Mouse (Mus musculus) left cerebral cortex, postnatal 36 days (tissue): Measurements from ENCODE around the gene Ubap1. TPM values are rescaled to one million over a fixed set of nuclear protein-coding genes. Genes with fewer than 3 reads are reported as not detected.

Source experiments
- DNase-seq, 2 experiments: peaks; one replicate each; pipeline ENCODE4 v3.0.0; 2021 to 2022; ENCODE audit warnings: low spot score in 2 of 2, mixed read lengths in 1 of 2
- intact Hi-C: fragments of 180-260 bp; cut with DNase I; formaldehyde crosslinking; loops from one replicate; pipeline ENCODE4 v1.15.1; 2025
- total RNA-seq, 2 experiments: library from RNA; stranded (reverse); gene quantifications; 2 replicates each; pipeline ENCODE4 v1.2.3; 2021

The Ubap1 gene
- total RNA-seq, 2 experiments from 2014 or later: 50.0 to 53.9 TPM

- intact Hi-C loops: loop anchor here (2.0 to 5.0 kb wide), 2 partner anchors 34 to 43 kb away; partner anchors contain the start of gene Dcaf12
- DNase-seq: no peak
Observed at GRCm38 (mm10) chr4:41349199-41349591, 399 bp downstream of the Ubap1 start.

GRCm38 (mm10) chr4:41352758-41353157, 4.0 kb downstream of the Ubap1 start:
- no peak for DNase-seq
- intact Hi-C loops: no loop called here

GRCm38 (mm10) chr4:41353265-41353664, 4.5 kb downstream of the Ubap1 start:
- intact Hi-C loops: no loop called here
- DNase-seq: no peak

- no peak for DNase-seq
- intact Hi-C loops: no loop called here
Observed at GRCm38 (mm10) chr4:41357154-41357553, 8.4 kb downstream of the Ubap1 start.

GRCm38 (mm10) chr4:41358669-41359068, 9.9 kb downstream of the Ubap1 start:
- no peak for DNase-seq

GRCm38 (mm10) chr4:41359358-41359757, 10.6 kb downstream of the Ubap1 start:
- DNase-seq: no peak
- intact Hi-C loops: no loop called here

More at GRCm38 (mm10) chr4:41358669-41359068, 9.9 kb downstream of the Ubap1 start:
- intact Hi-C loops: no loop called here

GRCm38 (mm10) chr4:41361059-41361458, 12.3 kb downstream of the Ubap1 start:
- no peak for DNase-seq
- intact Hi-C loops: no loop called here

GRCm38 (mm10) chr4:41368198-41368597, 19.4 kb downstream of the Ubap1 start:
- intact Hi-C loops: no loop called here
- no peak for DNase-seq

GRCm38 (mm10) chr4:41369702-41370437, 21.1 kb downstream of the Ubap1 start:
- intact Hi-C loops: no loop called here
- DNase-seq: no peak

- no peak for DNase-seq
- intact Hi-C loops: no loop called here
Observed at GRCm38 (mm10) chr4:41377567-41377966, 28.8 kb downstream of the Ubap1 start.

GRCm38 (mm10) chr4:41381213-41381950, 32.6 kb downstream of the Ubap1 start:
- no peak for DNase-seq
- intact Hi-C loops: no loop called here

GRCm38 (mm10) chr4:41386412-41386975, 37.7 kb downstream of the Ubap1 start:
- intact Hi-C loops: no loop called here
- no peak for DNase-seq

- no peak for DNase-seq
- intact Hi-C loops: loop anchor here (2.0 kb wide), 1 partner anchor 21 kb away; no protein-coding TSS in a partner anchor
Observed at GRCm38 (mm10) chr4:41387755-41388469, 39.1 kb downstream of the Ubap1 start.

- intact Hi-C loops: loop anchor here (2.0 kb wide), 1 partner anchor 22 kb away; no protein-coding TSS in a partner anchor
- no peak for DNase-seq
Observed at GRCm38 (mm10) chr4:41388616-41389015, 39.8 kb downstream of the Ubap1 start.

- DNase-seq: no peak
- intact Hi-C loops: loop anchor here (2.0 kb wide), 1 partner anchor 22 kb away; no protein-coding TSS in a partner anchor
Observed at GRCm38 (mm10) chr4:41389240-41389639, 40.4 kb downstream of the Ubap1 start.

GRCm38 (mm10) chr4:41390122-41390521, 41.3 kb downstream of the Ubap1 start:
- peak; percentile 68 for DNase-seq
- intact Hi-C loops: loop anchor here (5.0 kb wide), 2 partner anchors 43 to 78 kb away; partner anchors contain the start of genes Dcaf12 and Ubap1

GRCm38 (mm10) chr4:41391015-41391414, 42.2 kb downstream of the Ubap1 start:
- DNase-seq: no peak
- intact Hi-C loops: loop anchor here (5.0 kb wide), 2 partner anchors 44 to 79 kb away; partner anchors contain the start of genes Dcaf12 and Ubap1

GRCm38 (mm10) chr4:41394651-41395050, 45.9 kb downstream of the Ubap1 start:
- no peak for DNase-seq
- intact Hi-C loops: loop anchor here (5.0 kb wide), 2 partner anchors 47 to 82 kb away; partner anchors contain the start of genes Dcaf12 and Ubap1

- DNase-seq: no peak
- intact Hi-C loops: no loop called here
Observed at GRCm38 (mm10) chr4:41398353-41398752, 49.6 kb downstream of the Ubap1 start.
